Mouse (Mus musculus) ovary, postnatal 10 days (tissue): ENCODE measurements around the gene Serpina5.

Experiments used
- DNase-seq: peaks from one replicate; pipeline ENCODE4 v3.0.0; 2022; ENCODE audit warnings: low spot score

The Serpina5 gene

GRCm38 (mm10) chr12:104127696-104128095 is 26.8 kb downstream of the Serpina5 start, which contains the start of gene Serpina3b:
Gene Serpina3b, plus strand, starts transcription at chr12:104127996.
- DNase-seq, result no peak

- DNase-seq, result no peak
Measured at GRCm38 (mm10) chr12:104131041-104131440, 30.1 kb downstream of the Serpina5 start.

- no peak for DNase-seq
Measured at GRCm38 (mm10) chr12:104138216-104138615, 37.3 kb downstream of the Serpina5 start.

- DNase-seq, result no peak
Measured at GRCm38 (mm10) chr12:104140543-104141103, 39.7 kb downstream of the Serpina5 start.

GRCm38 (mm10) chr12:104141506-104141905 is 40.6 kb downstream of the Serpina5 start:
- no peak for DNase-seq

- DNase-seq, result no peak
Measured at GRCm38 (mm10) chr12:104142427-104142826, 41.5 kb downstream of the Serpina5 start.

- DNase-seq, result no peak
Measured at GRCm38 (mm10) chr12:104143286-104143685, 42.4 kb downstream of the Serpina5 start.

- no peak for DNase-seq
Measured at GRCm38 (mm10) chr12:104145571-104145970, 44.7 kb downstream of the Serpina5 start.

GRCm38 (mm10) chr12:104151989-104152388 is 51.1 kb downstream of the Serpina5 start:
- no peak for DNase-seq

- no peak for DNase-seq
Measured at GRCm38 (mm10) chr12:104153041-104153645, 52.2 kb downstream of the Serpina5 start.

- no peak for DNase-seq
Measured at GRCm38 (mm10) chr12:104153656-104154055, 52.7 kb downstream of the Serpina5 start, which contains the start of gene Serpina3c. Gene Serpina3c, minus strand, starts transcription at chr12:104153870.
